Mouse (Mus musculus) gastrocnemius, postnatal 14 days (tissue): Measurements from ENCODE around the gene Foxn3. TPM values are rescaled to one million over a fixed set of nuclear protein-coding genes. Genes with fewer than 3 reads are reported as not detected.

ENCODE experiments used
- DNase-seq: peaks from one replicate; pipeline ENCODE4 v3.0.0; 2021; ENCODE audit warnings: mixed read lengths
- intact Hi-C: fragments of 180-260 bp; cut with DNase I; formaldehyde crosslinking; loops from one replicate; pipeline ENCODE4 v1.15.1; 2025; ENCODE audit warnings: low total_unique reads
- total RNA-seq, 2 experiments: library from RNA; stranded (reverse); gene quantifications; 2 replicates each; pipeline ENCODE4 v1.2.3; 2021

The Foxn3 gene
- total RNA-seq, 2 experiments from 2014 or later, result 194 TPM

DNA sequence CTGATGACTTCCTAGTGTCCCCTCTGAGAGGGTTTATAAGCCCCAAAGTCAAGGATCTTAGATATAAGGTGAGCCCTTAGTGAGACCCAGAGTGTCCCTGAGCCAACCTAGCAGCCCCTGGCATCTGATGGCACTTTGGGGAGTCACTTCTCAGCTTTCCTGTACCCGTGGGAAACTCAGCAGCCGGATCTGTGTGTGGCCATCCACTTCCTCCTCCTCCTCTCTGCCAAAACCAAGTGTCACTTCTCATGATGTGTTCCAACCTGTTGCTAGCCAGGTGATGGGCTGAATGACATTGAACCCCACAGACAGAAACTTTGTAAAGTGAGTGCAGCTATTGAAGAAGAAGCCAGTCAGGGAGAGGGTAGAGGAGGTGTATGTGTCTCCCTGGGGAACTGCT, 2.2 kb upstream of the Foxn3 start:
- intact Hi-C loops, result no loop called here
- DNase-seq, result no peak

DNA sequence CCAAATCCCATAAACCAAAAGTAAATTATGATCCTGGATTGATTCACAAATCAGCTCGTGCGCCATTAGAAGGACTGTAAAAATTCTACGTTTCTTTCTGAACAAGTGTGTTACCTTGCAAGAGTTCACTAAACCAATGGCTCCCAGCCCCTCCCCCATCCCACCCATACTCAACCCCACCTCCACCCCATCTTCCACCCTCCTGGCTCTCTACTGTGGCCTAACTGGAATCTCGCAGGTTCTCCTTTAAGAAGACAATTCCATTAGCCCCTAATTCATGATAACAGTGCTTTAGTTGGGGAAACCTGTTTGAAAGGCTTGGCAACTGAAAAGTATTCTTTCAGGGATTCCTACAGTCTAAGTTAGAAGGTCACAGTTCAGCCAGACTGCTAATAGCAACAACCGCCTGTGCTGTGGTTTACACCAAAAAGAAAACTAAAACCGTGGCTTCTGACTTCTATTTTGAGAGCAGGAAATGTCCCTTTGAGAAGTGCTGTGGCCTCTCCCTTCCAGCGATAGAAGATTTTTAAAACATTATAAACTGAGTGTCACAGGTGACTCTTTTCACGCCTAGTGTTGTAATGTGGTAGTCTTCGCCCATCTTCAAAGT, 1.0 kb upstream of the Foxn3 start:
- intact Hi-C loops, result no loop called here

DNA sequence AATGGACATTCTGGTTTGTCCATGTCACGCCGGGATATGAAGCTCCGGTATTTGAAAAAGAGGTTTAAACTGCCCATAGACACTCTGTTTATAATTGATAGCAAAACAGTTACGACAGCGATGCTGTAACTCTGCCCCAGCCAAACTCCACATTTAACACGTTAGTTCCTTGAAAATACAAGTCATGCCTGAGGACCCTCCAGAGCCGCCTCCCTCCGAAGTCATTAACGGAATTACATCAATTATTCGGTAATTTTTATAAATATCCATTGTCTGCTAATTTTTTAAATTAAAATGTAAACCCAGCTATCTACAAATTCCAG, 554 bp downstream of the Foxn3 start:
- intact Hi-C loops, result no loop called here
- no peak for DNase-seq

More for the DNA sequence above, 1.0 kb upstream of the Foxn3 start:
- no peak for DNase-seq

DNA sequence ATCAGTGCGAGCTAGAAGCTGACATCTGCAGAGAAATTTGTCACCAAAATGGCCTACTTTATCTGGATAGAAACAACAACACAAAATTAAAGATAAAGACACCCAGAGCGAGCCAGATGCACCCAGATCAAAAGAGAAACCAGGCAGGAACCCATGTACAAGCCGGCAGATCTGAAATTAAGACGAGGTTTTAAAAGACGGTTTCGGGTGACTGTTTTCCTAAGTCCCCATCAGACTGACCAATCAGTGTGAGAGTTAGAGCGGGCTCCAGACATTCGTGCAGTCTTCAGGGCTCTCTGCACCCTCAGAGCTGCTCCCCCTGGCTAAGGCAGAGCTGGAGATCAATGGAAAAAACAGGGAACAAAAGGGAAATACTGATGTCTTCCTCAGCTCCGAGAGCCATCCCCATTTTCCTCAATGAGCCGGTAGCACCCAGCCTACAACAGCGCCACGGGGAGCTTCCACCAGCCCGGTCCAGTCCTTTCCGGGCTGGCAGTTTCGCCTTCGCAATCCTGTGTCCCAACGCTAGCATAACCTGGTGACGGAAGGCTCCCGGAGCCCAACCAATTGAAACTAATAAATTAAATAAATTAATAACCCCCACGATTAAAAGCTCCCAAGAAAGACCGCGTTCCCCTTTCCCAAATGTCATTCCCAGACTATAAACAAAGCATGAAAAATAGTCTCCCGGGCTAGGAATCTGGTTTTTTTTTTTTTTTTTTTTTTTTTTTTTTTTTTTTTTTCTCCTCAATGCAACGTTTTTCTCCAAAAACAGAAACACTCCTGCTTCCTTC, 1.1 kb downstream of the Foxn3 start:
- intact Hi-C loops, result no loop called here
- peak; percentile 68 for DNase-seq

DNA sequence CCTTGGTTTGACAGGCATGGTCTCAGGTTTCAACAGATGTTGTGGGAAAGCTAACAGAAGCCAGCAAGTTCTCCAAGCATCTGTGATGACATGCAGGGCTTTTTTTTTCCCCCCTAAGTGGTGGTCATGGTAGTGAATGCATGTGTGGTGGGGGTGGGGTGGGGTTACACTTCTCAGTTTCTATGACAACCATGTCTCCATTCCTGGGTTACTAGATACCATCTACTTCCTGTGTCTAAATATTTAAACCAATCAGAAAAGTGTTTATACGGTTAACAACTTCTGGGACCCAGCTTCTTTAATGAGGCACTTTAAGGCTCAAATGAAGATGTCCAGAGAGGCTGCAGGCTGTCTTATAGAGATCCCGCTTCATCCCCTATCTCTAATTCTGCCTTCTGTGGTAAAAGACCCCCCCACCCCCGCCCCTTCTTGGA, 2.0 kb downstream of the Foxn3 start:
- intact Hi-C loops, result no loop called here
- DNase-seq, result no peak

DNA sequence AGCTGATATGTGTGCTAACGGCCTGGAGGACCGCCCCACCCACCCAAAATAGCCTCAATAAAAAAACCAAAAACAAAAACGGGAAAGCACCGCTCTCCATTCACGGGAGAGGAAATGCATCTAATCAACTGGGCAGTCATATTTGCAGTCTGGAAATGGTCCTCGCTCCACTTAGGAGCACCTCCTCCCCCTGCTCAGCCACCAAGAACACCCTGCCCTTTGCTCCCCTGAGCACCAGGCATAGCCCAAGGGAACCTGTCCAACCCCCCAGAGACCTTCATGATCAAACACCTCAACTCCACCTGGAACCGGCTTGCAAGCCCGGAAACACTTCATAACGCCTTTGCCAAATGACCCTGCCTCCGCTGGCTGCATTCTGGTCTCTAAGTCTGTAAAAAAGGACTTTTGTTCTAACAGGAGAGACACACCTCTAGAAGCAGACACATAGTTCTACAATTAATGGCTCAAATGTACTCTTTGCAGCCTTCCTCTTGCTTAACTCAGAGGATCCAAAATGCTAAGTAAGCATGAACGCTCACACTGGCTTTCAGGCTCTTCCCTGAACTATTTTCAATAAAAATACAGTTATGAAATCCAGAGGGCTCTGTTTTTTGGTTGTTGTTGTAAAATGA, 2.6 kb downstream of the Foxn3 start:
- intact Hi-C loops, result no loop called here
- DNase-seq, result no peak

DNA sequence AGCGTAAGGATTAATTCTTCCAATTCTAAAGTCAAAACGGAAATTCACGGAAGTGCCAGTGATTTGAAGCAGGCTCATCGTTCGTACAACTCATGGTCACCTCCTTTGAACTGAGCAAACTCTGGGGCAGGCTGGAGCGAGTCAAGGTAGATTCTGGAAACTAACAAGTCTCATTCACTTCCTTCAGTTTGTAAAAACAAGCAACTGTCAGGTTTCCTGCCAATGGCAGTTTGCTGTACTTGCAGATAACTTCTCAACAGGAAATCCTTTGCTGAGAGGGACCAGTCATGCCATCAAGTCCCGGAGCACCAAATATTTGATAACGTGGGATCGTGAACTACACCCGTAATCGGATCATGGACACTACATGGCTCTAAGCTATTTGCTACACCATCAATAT, 3.9 kb downstream of the Foxn3 start:
- no peak for DNase-seq
- intact Hi-C loops, result no loop called here

DNA sequence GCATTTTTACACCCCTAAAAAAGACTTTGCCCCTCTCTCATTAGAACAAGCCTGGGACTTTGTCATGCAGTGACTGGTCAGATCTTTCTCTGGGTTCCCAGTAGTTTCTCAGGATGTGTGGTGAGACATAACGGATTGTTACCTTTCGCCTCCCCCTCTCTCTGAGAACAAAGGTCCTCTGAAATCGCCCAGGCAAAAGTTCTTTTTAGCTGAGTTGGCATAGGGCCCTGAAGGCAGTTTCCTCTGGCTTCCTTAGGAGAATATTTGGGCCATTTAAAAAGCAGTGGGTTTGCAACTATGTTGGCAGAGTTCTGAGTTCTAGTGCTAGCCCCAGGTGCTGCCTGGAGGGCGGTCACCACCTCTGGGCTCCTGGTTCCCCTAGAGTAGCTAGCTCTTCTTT, 4.9 kb downstream of the Foxn3 start:
- intact Hi-C loops, result no loop called here

DNA sequence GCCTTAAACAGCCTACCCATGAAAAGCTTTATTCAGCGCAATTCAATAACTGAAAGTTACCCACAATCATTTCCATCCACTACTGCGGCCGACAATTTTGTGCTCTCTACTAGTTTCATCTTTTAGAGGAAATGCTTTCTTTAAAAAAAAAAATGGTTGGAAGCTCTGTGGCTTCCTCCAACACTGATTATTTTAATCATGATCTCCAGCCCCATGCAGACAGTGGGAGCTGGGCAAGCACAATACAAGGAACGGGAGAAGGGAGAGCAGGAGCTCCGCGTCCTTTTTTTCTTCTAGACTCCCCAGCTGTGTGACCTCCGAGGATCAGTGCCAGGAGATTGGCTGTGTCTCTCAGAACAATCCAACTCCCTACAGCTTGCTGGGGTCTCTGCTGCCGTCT, 5.9 kb downstream of the Foxn3 start:
- no peak for DNase-seq
- intact Hi-C loops, result no loop called here

More for the DNA sequence above, 4.9 kb downstream of the Foxn3 start:
- no peak for DNase-seq

DNA sequence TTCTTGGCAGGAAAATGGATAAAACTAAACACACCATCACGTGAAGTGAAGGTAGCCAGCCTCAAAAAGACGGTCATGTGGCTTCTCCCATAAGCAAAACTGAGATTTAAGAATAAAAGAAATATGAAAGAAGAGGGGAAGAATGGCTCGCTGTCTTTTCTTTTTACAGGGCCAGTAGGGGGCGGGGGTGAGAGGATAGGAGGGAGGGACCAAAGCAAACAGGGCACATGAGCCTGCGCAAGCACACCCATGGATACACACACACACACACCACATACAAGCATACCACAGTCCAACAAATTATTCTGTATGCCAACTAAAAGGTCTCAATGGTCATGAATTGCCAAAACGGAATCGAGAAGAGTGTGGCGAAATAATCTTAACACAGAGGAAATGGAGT, 12.8 kb downstream of the Foxn3 start:
- intact Hi-C loops, result no loop called here
- no peak for DNase-seq

DNA sequence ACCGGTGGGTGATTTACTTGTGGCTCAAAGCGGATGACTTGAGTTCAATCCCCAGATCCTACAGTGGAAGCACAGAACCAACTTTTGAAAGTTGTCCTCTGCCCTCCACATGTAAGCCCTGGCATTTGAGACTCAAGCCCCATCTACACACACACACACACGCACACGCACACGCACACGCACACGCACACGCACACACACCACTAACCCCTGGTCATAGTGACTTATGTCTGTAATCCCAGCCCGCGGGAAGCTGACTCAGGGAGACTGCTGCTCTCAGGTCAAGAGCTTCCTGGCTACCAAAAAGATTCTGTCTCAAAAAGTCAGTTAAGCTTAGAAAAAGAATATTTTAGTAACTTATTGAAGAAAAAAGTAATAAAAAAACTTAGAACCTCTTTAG, 13.6 kb downstream of the Foxn3 start:
- no peak for DNase-seq
- intact Hi-C loops, result no loop called here

DNA sequence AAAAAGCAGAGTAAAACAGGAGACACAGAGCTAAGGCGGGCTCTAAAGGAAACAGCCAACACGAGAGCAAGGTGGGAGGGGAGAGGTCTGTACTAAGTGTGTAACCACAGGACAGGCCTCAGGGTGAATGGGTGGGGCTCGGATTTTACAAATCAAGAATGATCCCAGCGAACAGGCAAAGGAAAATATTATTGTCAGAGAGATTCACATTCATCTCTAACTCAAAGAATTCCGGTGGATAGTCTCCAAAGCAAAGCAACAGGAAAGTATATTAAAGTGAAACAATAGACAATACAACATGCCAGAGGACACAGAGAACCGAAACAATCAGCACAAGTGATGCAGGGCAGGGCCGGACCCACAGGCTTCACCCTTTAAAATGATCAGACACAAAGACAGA, 15.0 kb downstream of the Foxn3 start:
- no peak for DNase-seq
- intact Hi-C loops, result no loop called here

DNA sequence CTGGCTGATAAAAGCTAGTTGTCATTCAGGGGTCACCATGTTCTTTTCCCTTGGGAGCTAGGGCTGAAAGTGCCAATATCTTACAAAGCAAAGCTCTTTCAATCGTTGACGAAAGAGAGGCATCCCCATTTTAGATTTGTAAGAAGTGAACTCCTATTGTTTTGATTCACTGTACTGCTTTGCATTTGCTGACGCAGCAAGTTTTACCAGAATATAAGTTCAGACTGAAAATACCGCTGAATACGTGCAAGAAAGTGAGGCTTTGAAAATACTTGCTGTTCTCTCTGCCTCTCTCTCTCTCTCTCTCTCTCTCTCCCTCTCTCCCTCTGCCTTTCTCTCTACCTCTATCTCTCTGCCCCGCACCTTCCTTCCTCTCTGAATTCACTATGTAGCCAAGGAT, 16.1 kb downstream of the Foxn3 start:
- DNase-seq, result no peak
- intact Hi-C loops, result no loop called here

DNA sequence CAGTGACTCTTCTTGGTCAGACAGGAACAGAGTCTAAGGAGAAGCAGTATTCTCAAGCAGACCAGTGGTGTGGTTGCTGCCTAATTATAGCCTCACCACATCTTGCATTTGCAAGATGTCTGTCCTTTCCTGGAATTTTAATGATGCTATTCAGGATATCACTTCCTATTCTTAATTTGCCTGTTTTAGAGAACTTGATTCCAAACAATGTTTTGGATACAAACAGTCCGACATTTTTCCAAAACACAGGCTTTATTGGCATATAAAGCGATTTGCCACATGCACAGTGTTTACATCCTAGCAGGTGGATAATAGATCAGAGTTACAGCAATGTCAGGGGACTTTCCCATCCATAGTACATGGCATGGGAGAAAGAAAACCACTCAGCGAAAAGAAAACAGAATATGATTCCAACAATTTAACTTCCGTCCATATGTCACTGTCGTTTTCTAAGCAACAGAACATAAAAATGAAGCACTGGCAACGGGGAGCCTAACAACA, 18.1 kb downstream of the Foxn3 start:
- no peak for DNase-seq
- intact Hi-C loops, result no loop called here

DNA sequence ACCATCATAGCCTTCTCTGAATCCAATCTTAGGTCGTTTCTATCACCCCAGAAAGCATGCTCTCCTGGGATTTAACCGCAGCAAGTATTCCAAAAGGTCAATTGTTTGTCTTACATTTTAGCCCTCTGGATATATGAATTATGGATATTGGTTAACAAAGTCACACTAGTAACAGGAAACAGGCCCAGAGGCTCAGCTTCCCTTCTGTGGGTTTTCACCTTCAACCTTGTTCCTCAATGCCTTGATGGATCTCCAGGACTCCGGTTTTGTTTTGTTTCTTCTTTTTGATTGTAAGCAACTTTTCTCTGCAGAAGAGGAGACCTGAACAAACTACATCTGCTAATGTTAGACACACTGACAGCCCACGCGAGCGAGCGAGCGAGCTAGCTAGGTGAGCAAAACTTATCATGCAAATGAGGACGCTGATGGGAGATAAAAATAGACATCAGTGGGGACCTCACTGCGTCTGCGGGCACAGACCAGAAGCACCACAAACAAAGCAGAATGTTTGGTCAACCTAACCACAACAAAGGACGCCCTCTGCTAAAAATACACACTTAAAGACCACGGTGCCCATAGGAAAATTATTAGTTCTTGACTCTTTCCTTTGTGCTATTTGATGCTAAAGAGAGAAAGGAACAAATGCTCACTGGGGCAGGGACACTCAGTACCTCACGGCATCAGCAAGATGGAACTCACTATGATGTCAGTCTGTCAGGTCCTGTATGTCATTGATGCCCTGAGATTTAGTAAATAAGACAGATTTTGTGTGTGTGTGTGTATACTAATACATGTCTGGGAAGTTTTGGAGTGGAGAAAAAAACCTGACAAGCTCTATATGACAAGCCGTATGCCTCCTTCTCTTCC, 18.9 kb downstream of the Foxn3 start:
- no peak for DNase-seq
- intact Hi-C loops, result no loop called here

DNA sequence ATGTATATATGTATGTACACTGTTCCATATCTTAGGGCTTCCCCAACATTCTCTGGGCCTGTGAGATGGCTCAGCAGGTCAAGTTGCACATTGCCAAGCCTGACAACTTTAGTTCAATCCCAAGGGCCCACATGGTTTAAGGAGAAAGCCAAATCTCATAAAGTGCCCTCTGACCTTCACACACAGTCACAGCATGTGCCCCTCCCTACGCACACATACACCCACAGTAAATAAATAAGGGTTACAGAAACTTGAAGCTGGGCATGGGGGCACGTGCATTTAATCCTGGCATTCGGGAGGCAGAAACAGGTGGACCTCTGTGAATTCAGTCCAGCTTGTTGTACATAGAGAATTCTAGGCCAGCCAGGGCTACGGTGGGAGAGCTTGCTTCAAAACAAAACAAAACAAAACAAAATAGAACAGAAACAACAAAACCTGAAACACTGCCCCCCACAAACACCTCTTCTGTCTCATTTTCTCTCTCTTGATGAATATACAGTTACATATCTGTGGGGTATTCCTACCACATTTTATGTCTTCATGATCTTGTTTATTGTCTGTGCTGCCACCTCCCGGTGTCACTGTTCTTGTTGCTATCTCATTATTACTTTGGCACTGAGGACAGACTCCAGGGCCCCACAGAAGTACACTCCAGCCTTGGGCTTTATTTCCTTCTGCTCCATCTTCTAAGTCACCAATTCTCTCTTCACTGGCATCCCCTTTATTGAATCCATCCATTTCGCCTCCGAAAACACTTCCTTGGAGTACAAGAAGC, 19.8 kb downstream of the Foxn3 start:
- no peak for DNase-seq
- intact Hi-C loops, result no loop called here

DNA sequence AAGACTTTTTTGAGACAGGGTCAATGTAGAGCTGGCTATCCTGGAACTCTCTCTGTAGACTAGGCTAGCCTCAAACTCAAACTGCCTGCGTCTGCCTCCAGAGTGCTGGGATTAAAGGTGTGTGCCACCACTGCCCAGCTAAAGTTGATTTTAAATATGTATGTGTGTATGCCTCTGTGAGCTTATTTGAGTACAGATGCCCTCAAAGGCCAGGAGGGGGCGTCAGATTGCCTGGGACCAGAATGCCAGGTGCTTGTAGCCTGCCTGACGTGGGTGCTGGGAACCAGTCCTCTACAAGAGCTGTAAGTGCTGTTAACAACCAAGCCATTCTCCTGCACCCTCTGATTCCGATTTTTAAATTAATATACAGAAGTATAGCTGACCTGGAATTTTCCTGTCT, 23.2 kb downstream of the Foxn3 start:
- DNase-seq, result no peak
- intact Hi-C loops, result no loop called here

DNA sequence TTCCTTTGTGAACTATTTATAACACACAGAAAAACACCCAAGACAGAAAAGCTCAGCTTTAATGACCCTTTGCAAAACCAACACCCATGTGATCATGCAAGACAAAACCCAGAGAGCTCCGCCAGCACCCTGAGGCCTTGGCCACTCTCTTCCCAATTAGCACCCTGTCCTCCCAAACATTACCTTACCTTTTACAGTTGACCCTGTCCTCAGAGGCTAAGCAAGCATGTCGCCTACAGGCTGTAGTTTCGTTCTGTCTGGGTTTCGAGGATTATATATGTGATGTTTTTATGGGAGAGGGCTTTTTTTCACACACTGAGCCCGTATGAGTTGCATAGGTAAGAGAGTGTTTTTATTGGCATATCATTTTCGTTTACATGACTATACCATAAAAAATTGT, 26.1 kb downstream of the Foxn3 start:
- intact Hi-C loops, result no loop called here
- DNase-seq, result no peak

DNA sequence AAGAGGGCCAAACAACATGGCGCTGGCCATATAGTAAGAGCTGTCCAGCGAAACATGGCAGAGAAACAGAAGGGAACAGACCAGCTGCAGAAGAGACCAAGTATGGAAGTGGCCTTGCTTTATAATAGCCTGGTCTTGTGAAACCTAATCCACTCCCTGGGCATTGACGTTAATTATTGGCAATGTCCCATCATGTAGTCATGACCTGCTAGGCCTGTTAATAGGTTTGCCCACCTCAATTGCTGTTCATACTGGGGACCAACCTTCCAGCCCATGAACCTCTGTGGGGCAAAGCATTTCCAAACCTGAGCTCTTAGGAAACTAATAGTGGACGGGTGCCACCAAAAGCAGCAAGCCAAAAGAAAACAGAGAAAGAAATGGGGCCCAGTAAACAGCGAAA, 27.0 kb downstream of the Foxn3 start:
- no peak for DNase-seq
- intact Hi-C loops, result no loop called here
